Mouse (Mus musculus): ENCODE results near the gene Pik3r1.

The Pik3r1 gene

GRCm38 (mm10) chr13:101766605-101767012 lies 1.4 kb downstream of the Pik3r1 start:
- DNase-seq (ENCODE audit: low spot score), result no peak

GRCm38 (mm10) chr13:101765976-101766375 lies 2.0 kb downstream of the Pik3r1 start:
- peak; percentile 44 for DNase-seq (ENCODE audit: low spot score)

GRCm38 (mm10) chr13:101764111-101764510 lies 3.9 kb downstream of the Pik3r1 start:
- DNase-seq (ENCODE audit: low spot score), result no peak

- DNase-seq (ENCODE audit: low spot score), result no peak
These were observed 4.3 kb downstream of the Pik3r1 start for GRCm38 (mm10) chr13:101763676-101764075.

GRCm38 (mm10) chr13:101763149-101763548 lies 4.9 kb downstream of the Pik3r1 start:
- no peak for DNase-seq (ENCODE audit: low spot score)

- no peak for DNase-seq (ENCODE audit: low spot score)
These were observed 6.4 kb downstream of the Pik3r1 start for GRCm38 (mm10) chr13:101761617-101762016.

GRCm38 (mm10) chr13:101760953-101761352 lies 7.1 kb downstream of the Pik3r1 start:
- DNase-seq (ENCODE audit: low spot score), result no peak

- peak; percentile 38 for DNase-seq (ENCODE audit: low spot score)
These were observed 7.9 kb downstream of the Pik3r1 start for GRCm38 (mm10) chr13:101760001-101760687.

- DNase-seq (ENCODE audit: low spot score), result no peak
These were observed 8.6 kb downstream of the Pik3r1 start for GRCm38 (mm10) chr13:101759281-101759871.

- DNase-seq (ENCODE audit: low spot score), result no peak
These were observed 10.1 kb downstream of the Pik3r1 start for GRCm38 (mm10) chr13:101757801-101758422.

GRCm38 (mm10) chr13:101755228-101755627 lies 12.8 kb downstream of the Pik3r1 start:
- no peak for DNase-seq (ENCODE audit: low spot score)

GRCm38 (mm10) chr13:101753639-101754038 lies 14.4 kb downstream of the Pik3r1 start:
- DNase-seq (ENCODE audit: low spot score), result peak; percentile 66

- DNase-seq (ENCODE audit: low spot score), result no peak
These were observed 16.2 kb downstream of the Pik3r1 start for GRCm38 (mm10) chr13:101751816-101752215.

- no peak for DNase-seq (ENCODE audit: low spot score)
These were observed 21.9 kb downstream of the Pik3r1 start for GRCm38 (mm10) chr13:101746012-101746595.

- no peak for DNase-seq (ENCODE audit: low spot score)
These were observed 23.1 kb downstream of the Pik3r1 start for GRCm38 (mm10) chr13:101744943-101745342.

GRCm38 (mm10) chr13:101744053-101744452 lies 24.0 kb downstream of the Pik3r1 start:
- no peak for DNase-seq (ENCODE audit: low spot score)

GRCm38 (mm10) chr13:101743247-101743646 lies 24.8 kb downstream of the Pik3r1 start:
- no peak for DNase-seq (ENCODE audit: low spot score)

- DNase-seq (ENCODE audit: low spot score), result no peak
These were observed 25.4 kb downstream of the Pik3r1 start for GRCm38 (mm10) chr13:101742596-101742995.

- no peak for DNase-seq (ENCODE audit: low spot score)
These were observed 26.3 kb downstream of the Pik3r1 start for GRCm38 (mm10) chr13:101741530-101742309.

GRCm38 (mm10) chr13:101739732-101740381 lies 28.2 kb downstream of the Pik3r1 start:
- no peak for DNase-seq (ENCODE audit: low spot score)

- DNase-seq (ENCODE audit: low spot score), result no peak
These were observed 29.2 kb downstream of the Pik3r1 start for GRCm38 (mm10) chr13:101738769-101739168.

Data from urinary bladder, postnatal 14 days (tissue).